Mouse (Mus musculus) gastrocnemius, postnatal 36 days (tissue): ENCODE data around the gene Ccl20. TPM values are rescaled to one million over a fixed set of nuclear protein-coding genes. Genes with fewer than 3 reads are reported as not detected.

Source experiments
- DNase-seq, 2 experiments: peaks; one replicate each; pipeline ENCODE4 v3.0.0; 2022
- intact Hi-C: fragments of 180-260 bp; cut with DNase I; formaldehyde crosslinking; loops from one replicate; pipeline ENCODE4 v1.15.1; 2025
- total RNA-seq, 2 experiments: library from RNA; stranded (reverse); gene quantifications; 2 replicates each; pipeline ENCODE4 v1.2.3; 2021

The Ccl20 gene
- total RNA-seq, 2 experiments from 2014 or later: not detected

- intact Hi-C loops: no loop called here
- no peak for DNase-seq
These were observed 21.3 kb downstream of the Ccl20 start for GRCm38 (mm10) chr1:83137847-83138246.

- intact Hi-C loops: no loop called here
- no peak for DNase-seq
These were observed 22.2 kb downstream of the Ccl20 start for GRCm38 (mm10) chr1:83138721-83139120.

- intact Hi-C loops: no loop called here
- DNase-seq: no peak
These were observed 24.9 kb downstream of the Ccl20 start for GRCm38 (mm10) chr1:83141510-83141909.

- intact Hi-C loops: no loop called here
- DNase-seq: no peak
These were observed 25.5 kb downstream of the Ccl20 start for GRCm38 (mm10) chr1:83142055-83142454.

- intact Hi-C loops: no loop called here
- no peak for DNase-seq
These were observed 30.0 kb downstream of the Ccl20 start for GRCm38 (mm10) chr1:83146547-83146946.

- intact Hi-C loops: no loop called here
- no peak for DNase-seq
These were observed 33.7 kb downstream of the Ccl20 start for GRCm38 (mm10) chr1:83150227-83150626.

- no peak for DNase-seq
- intact Hi-C loops: no loop called here
These were observed 36.4 kb downstream of the Ccl20 start for GRCm38 (mm10) chr1:83152961-83153360.

GRCm38 (mm10) chr1:83156876-83157275, 40.3 kb downstream of the Ccl20 start:
- intact Hi-C loops: no loop called here
- DNase-seq: no peak

- DNase-seq: peak; percentile 8 to 23
These were observed 43.0 kb downstream of the Ccl20 start, which contains the start of gene Daw1 for GRCm38 (mm10) chr1:83159603-83160002. Gene Daw1, plus strand, starts transcription at chr1:83159752.

GRCm38 (mm10) chr1:83161658-83162057, 45.1 kb downstream of the Ccl20 start:
- intact Hi-C loops: no loop called here

More at GRCm38 (mm10) chr1:83159603-83160002, 43.0 kb downstream of the Ccl20 start, which contains the start of gene Daw1:
- intact Hi-C loops: no loop called here

GRCm38 (mm10) chr1:83164027-83164426, 47.5 kb downstream of the Ccl20 start:
- intact Hi-C loops: no loop called here

More at GRCm38 (mm10) chr1:83161658-83162057, 45.1 kb downstream of the Ccl20 start:
- no peak for DNase-seq

More at GRCm38 (mm10) chr1:83164027-83164426, 47.5 kb downstream of the Ccl20 start:
- DNase-seq: no peak

Other genes with a start within 250 kb of the Ccl20 start
- gene A030005L19Rik, start 203.4 kb upstream of the Ccl20 start, total RNA-seq: not detected
- gene A030014E15Rik, start 191.8 kb upstream of the Ccl20 start, total RNA-seq: not detected
- not detected for gene Gm6217, start 185.4 kb upstream of the Ccl20 start, total RNA-seq
- gene A030003K21Rik, start 173.4 kb upstream of the Ccl20 start, total RNA-seq: not detected
- gene Gm7544, start 160.8 kb upstream of the Ccl20 start, total RNA-seq: not detected
- gene Gm47955, start 156.5 kb upstream of the Ccl20 start, total RNA-seq: not detected
- not detected for gene Gm47959, start 116.2 kb upstream of the Ccl20 start, total RNA-seq
- gene Slc19a3, start 78.3 kb upstream of the Ccl20 start, total RNA-seq: not detected
- gene Krtap28-10, start 74.3 kb upstream of the Ccl20 start, total RNA-seq: not detected
- not detected for gene Gm47969, start 71.8 kb upstream of the Ccl20 start, total RNA-seq
- not detected for gene A030005K14Rik, start 57.4 kb upstream of the Ccl20 start, total RNA-seq
- not detected for gene Krtap28-13, start 55.8 kb upstream of the Ccl20 start, total RNA-seq
- gene Daw1, start 43.0 kb downstream of the Ccl20 start, total RNA-seq: not detected